Mouse (Mus musculus) heart, postnatal 25 days (tissue): ENCODE data around the gene Astn2. TPM values are rescaled to one million over a fixed set of nuclear protein-coding genes. Genes with fewer than 3 reads are reported as not detected.

Source experiments
- DNase-seq: peaks from one replicate; pipeline ENCODE4 v3.0.0; 2022; ENCODE audit warnings: low spot score
- intact Hi-C: fragments of 180-260 bp; cut with DNase I; formaldehyde crosslinking; loops from one replicate; pipeline ENCODE4 v1.15.1; 2025
- total RNA-seq, 2 experiments: library from RNA; stranded (reverse); gene quantifications; 2 replicates each; pipeline ENCODE4 v1.2.3; 2021

Gene Astn2
- total RNA-seq, 2 experiments from 2014 or later = 0.64 to 0.99 TPM

- intact Hi-C loops = no loop called here
- DNase-seq = peak; percentile 4
Measured at GRCm38 (mm10) chr4:66025393-66026062, 378.9 kb downstream of the Astn2 start.

GRCm38 (mm10) chr4:66002936-66003335, 401.5 kb downstream of the Astn2 start:
- intact Hi-C loops = loop anchor here (10.0 kb wide), 1 partner anchor 432 kb away; no protein-coding TSS in a partner anchor

GRCm38 (mm10) chr4:65983643-65984042, 420.8 kb downstream of the Astn2 start:
- intact Hi-C loops = no loop called here
- no peak for DNase-seq

More at GRCm38 (mm10) chr4:66002936-66003335, 401.5 kb downstream of the Astn2 start:
- DNase-seq = no peak

- DNase-seq = no peak
- intact Hi-C loops = no loop called here
Measured at GRCm38 (mm10) chr4:65982882-65983281, 421.5 kb downstream of the Astn2 start.

GRCm38 (mm10) chr4:65976251-65976650, 428.2 kb downstream of the Astn2 start:
- no peak for DNase-seq
- intact Hi-C loops = no loop called here

GRCm38 (mm10) chr4:65972395-65972794, 432.0 kb downstream of the Astn2 start:
- DNase-seq = no peak
- intact Hi-C loops = no loop called here

GRCm38 (mm10) chr4:65969318-65969717, 435.1 kb downstream of the Astn2 start:
- intact Hi-C loops = no loop called here
- no peak for DNase-seq

- no peak for DNase-seq
- intact Hi-C loops = no loop called here
Measured at GRCm38 (mm10) chr4:65964604-65965003, 439.8 kb downstream of the Astn2 start.

GRCm38 (mm10) chr4:65959188-65959759, 445.1 kb downstream of the Astn2 start:
- no peak for DNase-seq
- intact Hi-C loops = no loop called here

GRCm38 (mm10) chr4:65958369-65959187, 445.8 kb downstream of the Astn2 start:
- intact Hi-C loops = no loop called here
- no peak for DNase-seq

- no peak for DNase-seq
- intact Hi-C loops = no loop called here
Measured at GRCm38 (mm10) chr4:65951918-65952317, 452.5 kb downstream of the Astn2 start.

GRCm38 (mm10) chr4:65947141-65947649, 457.2 kb downstream of the Astn2 start:
- intact Hi-C loops = no loop called here
- DNase-seq = no peak

- intact Hi-C loops = no loop called here
Measured at GRCm38 (mm10) chr4:65946021-65946420, 458.4 kb downstream of the Astn2 start.

GRCm38 (mm10) chr4:65930901-65931300, 473.5 kb downstream of the Astn2 start:
- no peak for DNase-seq
- intact Hi-C loops = no loop called here

More at GRCm38 (mm10) chr4:65946021-65946420, 458.4 kb downstream of the Astn2 start:
- no peak for DNase-seq

GRCm38 (mm10) chr4:65920294-65920693, 484.1 kb downstream of the Astn2 start:
- intact Hi-C loops = no loop called here
- DNase-seq = no peak

GRCm38 (mm10) chr4:65916027-65917008, 488.1 kb downstream of the Astn2 start:
- intact Hi-C loops = no loop called here

GRCm38 (mm10) chr4:65912247-65912942, 492.0 kb downstream of the Astn2 start:
- no peak for DNase-seq
- intact Hi-C loops = no loop called here

More at GRCm38 (mm10) chr4:65916027-65917008, 488.1 kb downstream of the Astn2 start:
- DNase-seq = no peak

- DNase-seq = no peak
- intact Hi-C loops = no loop called here
Measured at GRCm38 (mm10) chr4:65907660-65908059, 496.8 kb downstream of the Astn2 start.

GRCm38 (mm10) chr4:65904963-65905362, 499.4 kb downstream of the Astn2 start:
- intact Hi-C loops = no loop called here
- DNase-seq = no peak
